Mouse (Mus musculus) cerebellum, postnatal 4 days (tissue): Measurements from ENCODE around the gene Gjc1.
A peak's percentile ranks its signal among the peaks of the same experiment; 100 is the strongest.

ENCODE experiments used
- DNase-seq, 2 experiments: peaks; one replicate each; pipeline ENCODE4 v3.0.0; 2022; ENCODE audit warnings: low spot score in 2 of 2, mixed read lengths in 1 of 2

Gjc1 gene

GRCm38 (mm10) chr11:102819021-102819782 lies at the start of gene Gjc1:
Gene Gjc1 (minus strand): TSS chr11:102819700.
- peak; percentile 38 to 76 for DNase-seq

- peak in 1 of 2 experiments; percentile 66 for DNase-seq
Measured at GRCm38 (mm10) chr11:102864272-102864671, 44.8 kb upstream of the Gjc1 start.

GRCm38 (mm10) chr11:102859933-102860332 lies 40.4 kb upstream of the Gjc1 start:
- DNase-seq = peak in 1 of 2 experiments; percentile 26

GRCm38 (mm10) chr11:102858951-102859350 lies 39.5 kb upstream of the Gjc1 start:
- DNase-seq = peak in 1 of 2 experiments; percentile 34

- no peak for DNase-seq
Measured at GRCm38 (mm10) chr11:102855941-102856340, 36.4 kb upstream of the Gjc1 start.

- no peak for DNase-seq
Measured at GRCm38 (mm10) chr11:102853760-102854159, 34.3 kb upstream of the Gjc1 start.

GRCm38 (mm10) chr11:102851883-102852282 lies 32.4 kb upstream of the Gjc1 start:
- DNase-seq = peak in 1 of 2 experiments; percentile 62

GRCm38 (mm10) chr11:102845926-102846325 lies 26.4 kb upstream of the Gjc1 start:
- no peak for DNase-seq

GRCm38 (mm10) chr11:102838616-102839150 lies 19.2 kb upstream of the Gjc1 start:
- DNase-seq = no peak

GRCm38 (mm10) chr11:102838126-102838525 lies 18.6 kb upstream of the Gjc1 start:
- no peak for DNase-seq

- no peak for DNase-seq
Measured at GRCm38 (mm10) chr11:102837385-102837784, 17.9 kb upstream of the Gjc1 start.

- DNase-seq = no peak
Measured at GRCm38 (mm10) chr11:102836146-102836545, 16.6 kb upstream of the Gjc1 start.

GRCm38 (mm10) chr11:102835549-102835948 lies 16.0 kb upstream of the Gjc1 start, which contains the start of gene Higd1b:
Gene Higd1b (plus strand): TSS chr11:102835849.
- no peak for DNase-seq

- DNase-seq = peak in 1 of 2 experiments; percentile 11
Measured at GRCm38 (mm10) chr11:102834219-102834618, 14.7 kb upstream of the Gjc1 start.

GRCm38 (mm10) chr11:102832700-102833297 lies 13.3 kb upstream of the Gjc1 start:
- no peak for DNase-seq

- DNase-seq = no peak
Measured at GRCm38 (mm10) chr11:102830276-102830675, 10.8 kb upstream of the Gjc1 start.

- no peak for DNase-seq
Measured at GRCm38 (mm10) chr11:102827097-102827496, 7.6 kb upstream of the Gjc1 start.

GRCm38 (mm10) chr11:102826476-102826875 lies 7.0 kb upstream of the Gjc1 start:
- no peak for DNase-seq

GRCm38 (mm10) chr11:102821231-102821630 lies 1.7 kb upstream of the Gjc1 start:
- DNase-seq = no peak

GRCm38 (mm10) chr11:102820432-102820831 lies 932 bp upstream of the Gjc1 start:
- DNase-seq = no peak

GRCm38 (mm10) chr11:102819783-102820385 lies 384 bp upstream of the Gjc1 start:
- no peak for DNase-seq
